Mouse (Mus musculus) liver, adult 2 months (tissue): ENCODE measurements around the gene Gsdma3.

Experiments
- CTCF ChIP-seq: fragments of 200-500 bp; IDR thresholded peaks from 2 replicates; pipeline ENCODE4 v1.5.1; 2011; ENCODE audit warnings: low read depth, low read length, control low read depth
- POLR2A ChIP-seq: fragments of 200-500 bp; IDR thresholded peaks from 2 replicates; pipeline ENCODE4 v1.6.1; 2011; ENCODE audit warnings: low read length, control low read depth; ENCODE audit not compliant: insufficient read depth; ENCODE audit errors: extremely low read depth

GRCm38 (mm10) chr11:98584146-98584545 lies 42.0 kb upstream of the Gsdma3 start:
- TF ChIP-seq POLR2A = no peak
- TF ChIP-seq CTCF = no peak
